Mouse (Mus musculus) neutrophil, adult 5-6 weeks (primary cell): ENCODE measurements around the gene Gm10799. TPM values are rescaled to one million over a fixed set of nuclear protein-coding genes. Genes with fewer than 3 reads are reported as not detected.
"Not testable (repeated sequence)": the region's sequence is repeated elsewhere in the genome, so short reads cannot be mapped to it uniquely, and the experiment has no call there.

Source experiments
- ATAC-seq: fragments of 151-379, 151-347 bp; 2 replicates; pipeline ENCODE4 v1.8.0; 2017; ENCODE audit warnings: mild to moderate bottlenecking, moderate TSS enrichment; ENCODE audit not compliant: insufficient number of reproducible peaks, poor library complexity, low FRiP score, severe bottlenecking; ENCODE audit errors: extremely low read depth
- total RNA-seq: library from RNA; stranded (forward); fragments of 200-1000 nt; gene quantifications from 2 replicates; pipeline ENCODE4 v1.2.3, GENCODE M21; 2017

Gm10799 gene
- total RNA-seq, 1 experiment from 2014 or later, result not detected

DNA sequence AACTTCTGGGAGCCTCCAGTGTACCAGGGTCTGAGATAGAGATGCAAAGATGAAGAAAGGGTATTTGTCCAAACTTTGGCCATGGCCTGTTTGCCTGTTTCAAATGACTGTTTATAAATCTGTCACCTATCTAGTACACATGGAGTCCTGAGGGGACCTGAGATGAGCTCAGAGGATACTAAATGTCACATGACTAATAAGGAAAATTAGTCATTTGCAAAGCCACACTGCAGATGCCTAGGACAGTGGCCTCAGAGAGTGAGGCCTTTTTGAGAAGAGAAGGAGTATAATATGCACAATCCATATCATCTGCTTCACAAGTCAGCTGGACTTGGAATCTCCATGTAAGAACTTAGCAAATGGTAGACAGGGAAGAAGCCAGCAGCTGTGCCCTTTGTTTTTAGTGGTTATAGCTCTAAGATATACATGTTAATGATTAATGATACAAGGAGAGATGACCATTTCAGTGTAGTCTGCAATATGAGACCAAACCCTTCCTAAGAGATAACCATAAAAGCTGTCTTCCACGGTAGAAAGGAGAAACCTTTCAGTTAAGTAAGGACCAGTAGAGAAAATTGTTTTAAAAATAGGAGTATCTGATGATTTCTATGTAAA, 13.2 kb upstream of the Gm10799 start:
- not testable (repeated sequence) for ATAC-seq

- not testable (repeated sequence) for ATAC-seq
Measured at GRCm38 (mm10) chr2:104078285-104078684, 9.9 kb upstream of the Gm10799 start.

- no peak for ATAC-seq
Measured at GRCm38 (mm10) chr2:104069704-104070185, 1.4 kb upstream of the Gm10799 start, which contains the start of gene Cd59b. Cd59b (plus strand) TSS chr2:104069849.

DNA sequence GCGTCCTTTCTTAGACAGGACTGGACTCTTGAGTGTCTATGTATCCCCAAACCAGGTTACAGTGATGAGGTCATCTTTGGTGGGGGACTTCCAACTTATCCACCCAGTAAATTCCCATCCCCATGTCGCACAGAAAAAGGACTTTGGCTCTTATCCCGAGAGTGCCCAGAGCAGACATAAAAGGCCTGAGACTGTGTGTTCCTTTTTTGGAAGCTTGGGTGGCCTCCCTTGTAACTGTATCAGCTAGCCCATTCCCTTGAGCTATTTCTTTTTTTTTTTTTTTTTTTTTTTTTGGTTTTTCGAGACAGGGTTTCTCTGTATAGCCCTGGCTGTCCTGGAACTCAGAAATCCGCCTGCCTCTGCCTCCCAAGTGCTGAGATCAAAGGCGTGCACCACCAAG, 2.8 kb downstream of the Gm10799 start, which contains the start of gene Gm10912:
Gm10912 (plus strand) TSS at position 301 of the 400 bp plus-strand sequence.
- not testable (repeated sequence) for ATAC-seq

DNA sequence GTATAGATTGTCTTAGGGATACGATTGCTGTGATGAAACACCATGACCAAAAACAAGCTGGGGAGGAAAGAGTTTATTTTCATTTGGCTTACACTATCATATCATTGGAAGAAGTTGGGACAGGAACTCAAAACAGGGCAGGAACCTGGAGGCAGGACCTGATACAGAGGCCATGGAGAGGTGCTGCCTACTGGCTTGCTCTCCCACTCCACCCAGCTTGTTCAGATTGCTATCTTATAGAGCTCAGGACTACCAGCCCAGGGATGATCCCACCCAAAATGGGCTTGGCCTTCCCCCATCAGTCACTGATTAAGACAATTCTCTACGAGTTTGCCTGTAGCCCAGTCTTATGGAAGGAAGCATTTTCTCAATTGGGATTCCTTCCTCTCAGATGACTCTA, 4.2 kb downstream of the Gm10799 start:
- no peak for ATAC-seq

DNA sequence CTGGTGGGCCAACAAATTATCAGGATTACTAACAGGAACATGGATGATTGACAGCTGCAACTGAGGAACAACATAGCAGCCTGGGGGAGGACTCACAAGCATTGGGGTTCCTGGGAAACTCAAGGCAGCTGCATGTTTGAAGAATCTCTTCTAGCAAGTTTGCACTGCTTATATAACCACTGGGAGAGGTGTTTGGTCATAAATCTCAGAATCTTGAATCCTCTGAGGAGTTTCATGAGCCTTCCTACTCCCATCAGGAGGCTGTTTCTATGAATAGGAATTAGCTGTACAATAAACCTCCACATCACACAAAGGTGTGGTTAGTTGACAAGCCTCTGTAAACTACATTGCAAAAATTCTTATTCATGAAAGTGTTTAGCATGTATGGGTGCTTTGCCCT, 5.7 kb downstream of the Gm10799 start:
- no peak for ATAC-seq

DNA sequence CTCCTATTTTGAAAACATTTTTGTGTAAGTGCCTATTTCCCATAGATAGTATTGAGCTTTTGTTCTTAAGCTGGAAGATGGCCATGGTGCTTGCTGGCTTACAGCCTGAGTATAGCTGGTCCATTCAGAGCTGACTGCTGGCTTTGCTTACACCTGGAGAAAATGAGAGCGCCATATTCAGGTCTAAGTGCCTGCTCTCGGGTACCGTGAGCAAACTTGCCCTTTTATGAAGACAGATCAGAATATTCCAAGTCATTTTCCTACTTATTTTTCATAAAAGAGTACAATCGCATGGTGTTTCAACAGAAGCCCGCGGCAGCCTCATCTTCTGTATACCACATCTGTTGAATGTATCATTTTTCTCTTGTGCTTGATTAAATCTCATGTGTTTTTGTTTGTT, 7.4 kb downstream of the Gm10799 start:
- no peak for ATAC-seq

DNA sequence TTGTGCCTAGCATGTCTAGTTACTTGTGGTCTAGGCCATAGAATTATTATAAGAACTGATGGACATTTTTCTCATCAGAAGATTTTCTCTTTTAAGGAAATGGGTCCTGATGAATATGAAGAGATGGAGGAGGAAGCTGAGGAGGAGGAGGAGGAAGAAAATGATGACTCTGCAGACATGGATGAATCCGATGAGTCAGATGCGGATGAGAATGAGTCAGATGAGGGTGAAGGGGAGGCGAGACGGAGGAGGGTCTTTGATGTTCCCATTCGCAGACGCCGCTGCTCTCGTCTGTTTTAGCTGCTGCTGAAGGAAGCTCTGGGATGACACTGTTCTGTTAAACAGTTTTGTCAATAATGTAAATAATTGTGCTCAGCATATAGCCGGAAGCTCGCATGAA, 8.6 kb downstream of the Gm10799 start:
- no peak for ATAC-seq

DNA sequence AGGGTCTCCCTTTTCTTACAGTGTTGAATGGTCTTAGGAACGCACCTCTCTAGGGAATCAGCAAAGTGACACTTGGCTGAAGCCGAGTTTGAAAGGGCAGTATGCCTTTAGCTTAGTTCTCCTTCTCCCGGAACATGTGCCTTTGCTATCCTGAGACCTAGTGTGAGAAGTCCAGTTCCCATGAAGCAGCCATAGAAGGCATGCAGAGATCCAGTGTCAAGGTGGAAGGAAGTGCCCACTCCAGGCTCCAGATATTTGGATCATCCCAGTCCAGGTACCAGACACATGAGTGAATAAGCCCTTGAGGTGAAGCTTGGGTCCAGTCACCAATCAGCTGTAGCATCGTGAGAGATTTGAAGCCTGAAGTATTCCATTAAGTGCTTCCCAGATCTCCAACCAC, 9.4 kb downstream of the Gm10799 start:
- no peak for ATAC-seq

DNA sequence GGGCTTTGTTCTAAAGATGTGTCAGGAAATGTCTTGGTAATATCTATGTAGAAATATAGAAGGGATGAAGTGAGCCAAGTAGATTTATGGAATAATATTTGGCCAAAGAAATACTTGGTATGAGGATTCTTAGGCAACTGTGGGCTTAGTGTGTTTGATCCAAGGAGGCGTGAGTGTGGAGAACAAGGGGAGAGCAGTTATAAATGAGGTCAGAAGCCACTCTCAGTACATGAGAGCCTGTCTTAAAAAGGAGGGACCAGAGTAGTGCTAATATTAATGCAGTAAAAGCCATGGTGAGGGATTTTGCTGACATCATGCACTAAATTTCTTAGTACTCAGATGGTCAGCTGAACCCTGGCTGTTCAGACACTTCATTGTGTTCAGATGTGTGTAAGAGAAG, 10.0 kb downstream of the Gm10799 start:
- no peak for ATAC-seq

DNA sequence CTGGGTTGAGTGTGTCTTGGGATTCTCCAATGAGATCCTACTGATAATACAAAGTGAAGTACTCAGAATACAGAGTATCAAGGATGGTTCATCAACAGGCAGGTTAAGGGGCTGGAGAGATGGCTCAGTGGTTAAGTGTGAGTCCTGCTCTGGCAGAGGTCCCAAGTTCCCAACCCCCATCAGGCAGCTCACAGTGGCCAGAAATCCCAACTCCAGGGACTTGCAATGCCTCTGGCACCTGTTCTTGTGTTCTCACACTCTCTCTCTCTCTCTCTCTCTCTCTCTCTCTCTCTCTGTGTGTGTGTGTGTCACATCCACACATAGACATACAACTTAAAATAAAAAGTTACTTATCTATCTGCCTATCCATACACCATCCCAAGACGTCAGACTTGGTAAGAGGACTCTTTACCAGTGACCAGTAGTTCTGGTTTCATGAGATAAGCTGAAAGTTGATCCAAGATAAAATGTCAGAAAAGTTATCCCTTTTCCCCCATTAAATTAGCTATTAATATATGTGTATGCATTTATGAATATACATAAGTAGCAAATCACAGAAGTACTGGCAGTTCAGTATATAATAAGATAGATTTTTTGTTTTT, 23.8 kb downstream of the Gm10799 start:
- ATAC-seq, result no peak

DNA sequence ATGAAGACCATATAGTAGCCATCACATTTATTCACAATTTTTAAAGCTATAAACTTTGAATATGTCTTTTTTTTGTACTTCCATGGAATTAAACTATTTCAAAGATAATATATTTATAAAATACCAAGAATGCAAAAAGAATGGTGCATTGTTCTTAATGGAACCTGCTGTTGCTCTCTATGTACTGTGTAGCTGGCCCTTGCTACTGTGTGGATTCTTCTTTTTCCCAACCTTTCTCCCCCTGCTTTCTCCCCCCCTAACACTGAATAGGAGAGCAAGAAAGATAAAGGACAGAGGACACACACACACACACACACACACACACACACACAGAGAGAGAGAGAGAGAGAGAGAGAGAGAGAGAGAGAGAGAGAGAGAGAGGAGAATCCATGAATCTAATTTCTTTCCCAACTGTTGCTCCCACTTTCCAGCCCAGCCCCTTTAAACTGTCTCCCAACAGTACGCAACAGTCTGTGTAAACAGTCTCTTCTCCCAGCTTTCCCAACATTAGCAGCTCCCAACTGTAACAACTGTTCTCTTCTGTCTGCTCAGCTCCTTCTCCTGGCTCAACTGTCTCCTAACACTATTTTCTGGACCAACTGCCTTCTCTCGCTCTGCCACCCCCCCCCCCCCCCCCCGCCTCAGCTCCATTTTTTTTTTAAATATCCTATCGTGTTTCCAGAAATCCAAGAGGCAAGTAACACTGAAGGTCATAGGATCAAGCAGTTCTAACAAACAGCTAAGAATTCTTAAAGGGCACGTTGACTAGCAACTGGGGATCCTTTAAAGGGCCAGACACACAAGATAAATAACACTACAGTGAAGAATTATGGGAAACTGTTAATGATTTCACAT, 24.5 kb downstream of the Gm10799 start:
- no peak for ATAC-seq

DNA sequence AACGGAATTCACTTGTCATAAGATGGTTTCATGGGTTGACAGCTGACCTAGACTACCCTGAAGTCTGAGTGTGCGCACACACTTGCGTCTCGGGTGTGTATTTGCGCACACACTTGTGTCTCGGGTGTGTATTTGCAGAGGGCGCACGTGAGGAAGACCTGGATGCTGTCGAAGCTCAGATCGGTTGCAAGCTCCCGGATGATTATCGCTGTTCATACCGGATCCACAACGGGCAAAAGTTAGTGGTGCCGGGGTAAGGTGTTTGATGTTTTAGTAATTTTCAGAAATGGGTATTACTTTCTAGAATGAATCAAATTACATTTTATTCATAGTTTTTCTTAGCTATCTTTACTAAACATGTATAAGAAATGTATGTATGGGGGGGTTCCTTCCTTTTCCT, 25.6 kb downstream of the Gm10799 start:
- no peak for ATAC-seq

DNA sequence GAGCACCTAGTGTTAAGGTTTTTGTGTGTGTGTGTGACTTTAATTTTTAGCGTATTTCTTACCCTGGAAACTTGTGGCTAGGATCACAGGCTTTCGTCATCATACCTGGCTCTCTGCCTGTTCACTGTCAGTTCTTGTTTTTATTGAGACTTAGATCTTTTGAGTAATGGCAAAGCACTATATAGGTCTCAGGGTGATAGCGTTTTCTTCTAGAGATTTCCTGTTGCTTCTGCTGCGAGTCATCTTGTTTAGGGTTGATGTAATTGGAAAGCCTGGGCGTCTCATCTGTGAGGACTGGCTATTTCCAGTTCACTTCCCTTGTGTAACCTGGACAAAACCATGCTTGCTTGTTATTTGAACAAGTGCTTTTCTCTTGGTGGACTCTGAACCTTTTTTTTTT, 26.7 kb downstream of the Gm10799 start:
- no peak for ATAC-seq

DNA sequence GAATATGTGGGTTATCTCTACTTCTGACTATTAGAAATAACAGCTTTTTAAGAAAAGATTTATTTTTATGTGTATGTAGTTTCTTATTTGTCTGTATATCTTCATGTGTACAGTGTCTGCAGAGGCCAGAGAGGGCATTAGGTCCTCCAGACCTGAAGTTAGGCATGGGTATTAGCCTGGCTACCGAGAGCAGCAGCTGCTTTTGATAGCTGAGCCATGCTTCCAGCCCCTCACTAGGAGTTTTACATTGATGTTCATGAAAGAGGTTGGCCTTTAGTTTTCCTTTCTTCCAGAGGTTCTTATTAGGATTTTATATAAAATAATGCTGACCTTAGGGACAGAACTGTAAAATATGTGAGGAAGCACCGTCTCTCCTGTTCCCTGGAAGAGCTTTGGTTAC, 30.1 kb downstream of the Gm10799 start:
- ATAC-seq, result no peak

- no peak for ATAC-seq
Measured at GRCm38 (mm10) chr2:104036316-104036715, 32.0 kb downstream of the Gm10799 start.

- ATAC-seq, result no peak
Measured at GRCm38 (mm10) chr2:104035595-104035994, 32.8 kb downstream of the Gm10799 start.

DNA sequence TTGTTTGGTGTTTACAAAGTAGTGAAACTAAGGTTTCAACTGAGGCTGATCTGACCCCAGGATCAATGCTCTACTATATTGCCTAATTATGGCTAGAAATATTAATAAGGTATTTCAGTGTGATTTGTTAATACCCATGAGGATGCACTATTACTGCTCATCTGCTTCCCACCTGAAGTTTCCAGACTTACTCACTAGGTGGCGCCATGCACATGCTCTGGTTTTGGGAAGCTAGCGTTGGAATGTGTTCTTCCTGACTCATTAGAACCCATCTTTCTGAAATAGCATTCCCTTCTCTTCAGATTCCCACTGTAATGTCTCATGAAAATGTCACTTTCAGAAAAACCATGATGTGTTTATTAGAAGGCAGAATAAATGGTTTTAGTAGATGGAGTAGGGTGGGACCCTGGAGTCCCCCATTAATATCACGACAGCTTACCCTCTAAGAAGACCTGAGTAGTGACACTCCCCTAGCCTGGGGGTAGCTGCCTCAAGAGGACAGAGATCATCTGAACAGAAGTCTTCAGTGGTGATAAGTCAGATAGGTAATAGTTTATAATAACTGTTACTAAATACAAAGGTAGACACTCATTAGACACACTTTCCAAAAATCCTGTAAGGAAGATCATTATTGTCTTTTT, 33.4 kb downstream of the Gm10799 start:
- ATAC-seq, result peak; percentile 44; the same call in 1 of the 2 replicates

DNA sequence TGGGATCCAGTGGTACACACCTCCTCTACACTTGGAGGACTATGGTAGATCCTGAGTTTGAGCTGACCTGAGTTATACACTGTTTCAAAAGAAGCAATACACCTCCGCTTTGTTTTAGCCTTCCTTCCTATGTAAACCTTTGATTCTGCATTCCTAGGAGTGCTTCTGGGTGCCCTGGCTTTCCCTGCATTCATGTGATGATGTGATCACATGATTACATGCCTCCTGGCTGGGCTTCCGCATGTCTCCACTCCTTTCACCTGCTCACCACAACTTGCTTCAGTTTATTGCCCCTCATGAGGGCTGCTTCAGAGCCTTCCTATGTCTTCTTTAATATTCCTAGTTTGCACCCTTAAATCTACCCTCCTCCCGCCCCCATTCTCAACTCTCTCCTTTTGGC, 36.3 kb downstream of the Gm10799 start:
- no peak for ATAC-seq
